Mouse (Mus musculus) stomach, postnatal 0 days (tissue): Measurements from ENCODE around the gene Gm17657. TPM values are rescaled to one million over a fixed set of nuclear protein-coding genes. Genes with fewer than 3 reads are reported as not detected.

Experiments
- ATAC-seq: fragments of 200-750 bp; cut with Nextera tagmentation; 2 replicates; pipeline ENCODE4 v1.8.0; 2017; ENCODE audit not compliant: low FRiP score, low TSS enrichment
- DNase-seq: peaks from one replicate; pipeline ENCODE4 v3.0.0-alpha.2; 2016; ENCODE audit warnings: low spot score
- H3K27ac ChIP-seq: fragments of 300-500 bp; sonication (generic); replicated peaks from 2 replicates; pipeline ENCODE4 v1.5.1; 2014; ENCODE audit warnings: mild to moderate bottlenecking, control low read depth
- H3K27me3 ChIP-seq: fragments of 300-500 bp; sonication (generic); 2 replicates; pipeline ENCODE4 v1.6.1; 2014; ENCODE audit warnings: low read length; ENCODE audit not compliant: control insufficient read depth, insufficient read depth
- H3K36me3 ChIP-seq: fragments of 300-500 bp; sonication (generic); 2 replicates; pipeline ENCODE4 v1.6.1; 2014; ENCODE audit warnings: low read length, mixed read lengths; ENCODE audit not compliant: control insufficient read depth, insufficient read depth
- H3K4me1 ChIP-seq: fragments of 300-500 bp; sonication (generic); replicated peaks from 2 replicates; pipeline ENCODE4 v1.6.1; 2014; ENCODE audit warnings: antibody characterized with exemption; ENCODE audit not compliant: control insufficient read depth, insufficient read depth
- H3K4me2 ChIP-seq: fragments of 300-500 bp; sonication (generic); replicated peaks from 2 replicates; pipeline ENCODE4 v1.6.1; 2014; ENCODE audit warnings: low read depth, mild to moderate bottlenecking, control low read depth, moderate library complexity
- H3K4me3 ChIP-seq: fragments of 300-500 bp; sonication (generic); 2 replicates; pipeline ENCODE4 v1.5.1; 2014; ENCODE audit warnings: low read depth, low read length, control low read depth
- H3K9ac ChIP-seq: fragments of 300-500 bp; sonication (generic); 2 replicates; pipeline ENCODE4 v1.6.1; 2014; ENCODE audit warnings: mild to moderate bottlenecking, low read length, control low read depth, mixed read lengths
- H3K9me3 ChIP-seq: fragments of 300-500 bp; sonication (generic); 2 replicates; pipeline ENCODE4 v1.6.1; 2016; ENCODE audit warnings: low read length; ENCODE audit not compliant: control insufficient read depth
- CTCF ChIP-seq: IDR thresholded peaks from 2 replicates; pipeline ENCODE4 v1.5.1; 2016; ENCODE audit warnings: antibody characterized with exemption, low read depth, mild to moderate bottlenecking, moderate library complexity
- EP300 ChIP-seq: optimal IDR thresholded peaks from 2 replicates; pipeline ENCODE3; 2016; ENCODE audit warnings: antibody characterized with exemption
- WGBS: fragments of 180-500 bp; shearing (Covaris S2); extraction: QIAGEN DNeasy Blood & Tissue Kit; methylation state at CpG from one replicate; pipeline ENCODE4 v1.1.7; 2014; 5-methylcytosine and 5-hydroxymethylcytosine counted together
- polyA plus RNA-seq: library from polyadenylated mRNA; unstranded; fragments of >200 nt; fragmentation: Nextera tagmentation; extraction: Ambion mirVana; gene quantifications from 2 replicates; pipeline ENCODE4 v1.2.1, GENCODE M21; 2015

Gm17657 gene
- polyA plus RNA-seq, 1 experiment from 2014 or later = not detected

DNA sequence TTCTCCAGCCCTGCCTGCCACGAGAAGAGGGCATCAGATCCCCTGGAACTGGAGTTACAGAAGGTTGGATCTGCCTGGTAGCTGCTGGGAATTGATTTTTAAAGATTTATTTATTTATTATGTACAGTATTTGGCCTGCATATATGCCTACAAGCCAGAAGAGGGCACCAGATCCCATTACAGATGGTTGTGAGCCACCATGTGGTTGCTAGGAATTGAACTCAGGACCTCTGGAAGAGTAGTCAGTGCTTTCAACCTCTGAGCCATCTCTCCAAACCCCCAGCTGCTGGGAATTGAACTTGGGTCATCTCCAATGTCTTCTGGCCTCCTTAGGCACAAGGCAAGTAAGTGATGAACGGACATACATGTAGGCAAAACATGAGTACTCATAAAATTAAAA, 5.4 kb downstream of the Gm17657 start:
- ATAC-seq = no peak
- Histone ChIP-seq H3K4me2 (no peak overlapping the region), H3K27me3 (no peaks in the 10 kb centered on the region), H3K4me3 (no peak overlapping the region), H3K4me1 (no peaks in the 10 kb centered on the region), H3K36me3 (no peaks in the 10 kb centered on the region), H3K27ac (no peak overlapping the region), H3K9me3 (no peaks in the 10 kb centered on the region), H3K9ac (no peak overlapping the region)
- WGBS = 71% methylated on average over 2 of the region's 2 CpGs
- DNase-seq = no peak
- TF ChIP-seq EP300 (no peak), CTCF (0 out of 2 replicates have a peak, but pooled peaks have one; percentile 7)

GRCm38 (mm10) chr17:29542831-29543690, 6.4 kb downstream of the Gm17657 start:
- WGBS = 84% methylated on average over 19 of the region's 19 CpGs
- TF ChIP-seq CTCF (no peak), EP300 (no peak)
- Histone ChIP-seq H3K27ac (no peak overlapping the region), H3K9ac (no peak overlapping the region), H3K36me3 (no peaks in the 10 kb centered on the region), H3K4me3 (no peak overlapping the region), H3K27me3 (no peaks in the 10 kb centered on the region), H3K4me2 (no peak overlapping the region), H3K9me3 (no peaks in the 10 kb centered on the region), H3K4me1 (no peaks in the 10 kb centered on the region)
- no peak for ATAC-seq
- no peak for DNase-seq

DNA sequence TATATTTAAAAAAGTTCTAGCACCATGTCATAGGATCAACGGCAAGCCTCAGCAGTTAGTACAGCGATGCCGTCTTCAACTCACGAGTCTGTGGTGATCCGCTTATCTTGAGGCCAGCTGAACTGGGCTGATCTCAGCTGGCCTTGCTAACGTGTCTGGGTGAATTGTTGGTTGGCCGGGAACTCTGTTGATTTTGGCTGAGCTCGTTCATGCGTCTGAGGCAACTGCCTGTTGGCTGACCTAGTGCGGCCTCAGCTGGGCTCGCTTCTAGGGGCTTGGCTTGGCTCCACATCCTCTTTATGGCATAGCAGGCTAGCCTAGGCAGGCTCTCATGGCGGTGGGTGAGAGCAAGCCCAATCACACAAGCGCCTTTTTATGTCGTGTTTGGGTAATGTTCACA, 8.0 kb downstream of the Gm17657 start:
- H3K9ac ChIP-seq = no peak overlapping the region
- DNase-seq = peak; percentile 55
- no peak overlapping the region for H3K27ac ChIP-seq
- no peak overlapping the region for H3K4me3 ChIP-seq
- H3K4me1 ChIP-seq = no peaks in the 10 kb centered on the region
- WGBS = 39% methylated on average over 14 of the region's 14 CpGs
- no peak overlapping the region for H3K4me2 ChIP-seq
- TF ChIP-seq EP300 (no peak), CTCF (no peak)
- no peaks in the 10 kb centered on the region for H3K9me3 ChIP-seq
- H3K27me3 ChIP-seq = no peaks in the 10 kb centered on the region
- no peaks in the 10 kb centered on the region for H3K36me3 ChIP-seq
- ATAC-seq = peak; percentile 66

- Histone ChIP-seq H3K9ac (no peak overlapping the region), H3K9me3 (no peaks in the 10 kb centered on the region), H3K27me3 (no peaks in the 10 kb centered on the region), H3K36me3 (no peaks in the 10 kb centered on the region), H3K4me3 (no peak overlapping the region), H3K4me1 (no peaks in the 10 kb centered on the region), H3K4me2 (no peak overlapping the region), H3K27ac (no peak overlapping the region)
- ATAC-seq (no peak), DNase-seq (no peak)
- TF ChIP-seq EP300 = no peak
- TF ChIP-seq CTCF = no peak
- 79% methylated on average over 8 of the region's 8 CpGs for WGBS
Measured at GRCm38 (mm10) chr17:29540426-29540825, 9.0 kb downstream of the Gm17657 start.

GRCm38 (mm10) chr17:29533866-29534265, 15.6 kb downstream of the Gm17657 start:
- no peaks in the 10 kb centered on the region for H3K36me3 ChIP-seq
- no peaks in the 10 kb centered on the region for H3K4me1 ChIP-seq
- H3K4me3 ChIP-seq = no peak overlapping the region
- WGBS = 90% methylated on average over 11 of the region's 11 CpGs
- no peak overlapping the region for H3K27ac ChIP-seq
- no peak for DNase-seq
- no peaks in the 10 kb centered on the region for H3K9me3 ChIP-seq
- H3K4me2 ChIP-seq = no peak overlapping the region
- no peak overlapping the region for H3K9ac ChIP-seq
- no peak for ATAC-seq
- no peaks in the 10 kb centered on the region for H3K27me3 ChIP-seq
- TF ChIP-seq EP300 (no peak), CTCF (no peak)

DNA sequence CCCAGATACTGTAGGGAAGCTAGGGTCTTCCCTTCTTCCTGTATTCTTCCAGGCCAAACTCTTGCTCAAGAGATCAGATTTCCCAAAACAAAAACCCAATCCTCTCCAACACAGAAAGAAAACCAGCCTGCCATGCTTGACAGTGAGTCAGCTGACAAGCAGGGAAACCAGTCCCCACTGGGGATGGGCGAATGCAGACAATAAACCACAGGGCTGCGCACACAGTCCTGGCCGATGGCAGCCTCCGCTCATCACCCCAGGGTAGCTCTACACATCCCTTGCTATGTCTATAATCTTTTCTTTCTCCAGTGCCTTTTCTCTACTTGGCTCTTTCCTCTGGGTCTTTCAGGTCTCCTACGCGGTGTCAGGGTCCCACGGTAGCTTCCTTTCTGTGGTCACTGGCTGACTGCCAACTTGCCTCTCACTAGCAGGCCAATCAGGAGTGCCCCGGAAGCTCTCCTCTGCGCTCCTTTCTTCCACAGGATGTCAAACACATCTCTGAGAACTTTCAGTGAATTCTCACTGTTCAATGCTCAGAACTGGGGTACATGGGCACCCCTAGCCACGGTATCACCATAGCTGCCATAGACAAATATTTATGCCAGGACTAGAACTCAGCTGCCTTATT, 17.6 kb downstream of the Gm17657 start:
- no peak overlapping the region for H3K9ac ChIP-seq
- H3K36me3 ChIP-seq = no peaks in the 10 kb centered on the region
- no peak overlapping the region for H3K4me3 ChIP-seq
- no peaks in the 10 kb centered on the region for H3K27me3 ChIP-seq
- ATAC-seq (no peak), DNase-seq (no peak)
- no peaks in the 10 kb centered on the region for H3K9me3 ChIP-seq
- TF ChIP-seq CTCF (no peak), EP300 (no peak)
- 57% methylated on average over 10 of the region's 10 CpGs for WGBS
- H3K4me2 ChIP-seq = no peak overlapping the region
- H3K4me1 ChIP-seq = no peaks in the 10 kb centered on the region
- H3K27ac ChIP-seq = no peak overlapping the region
